Mouse (Mus musculus) inflammation-experienced regulatory T-cells, adult 6 months (primary cell): ENCODE measurements around the gene Fbxw22. TPM values are rescaled to one million over a fixed set of nuclear protein-coding genes. Genes with fewer than 3 reads are reported as not detected.
"Not testable (repeated sequence)": the region's sequence is repeated elsewhere in the genome, so short reads cannot be mapped to it uniquely, and the experiment has no call there.

Source experiments
- ATAC-seq: one replicate; pipeline ENCODE4 v1.8.0; 2017
- polyA plus RNA-seq, 3 experiments: library from polyadenylated mRNA; unstranded; fragments of 100-300 nt; shearing (Covaris generic); gene quantifications; one replicate each; pipeline ENCODE4 v1.2.1; 2017

Gene Fbxw22
- under 1 TPM in 1 of 3 experiments, not detected in 2; 0.19 TPM for polyA plus RNA-seq

GRCm38 (mm10) chr9:109404196-109404595 is at the start of gene Fbxw22:
Gene Fbxw22, minus strand, starts transcription at chr9:109404296.
- ATAC-seq: not testable (repeated sequence)

GRCm38 (mm10) chr9:109449040-109449439 is 44.9 kb upstream of the Fbxw22 start, which contains the start of gene Fbxw16:
Gene Fbxw16, minus strand, starts transcription at chr9:109449140.
- ATAC-seq: no peak

GRCm38 (mm10) chr9:109432956-109433355 is 28.9 kb upstream of the Fbxw22 start:
- ATAC-seq: no peak

DNA sequence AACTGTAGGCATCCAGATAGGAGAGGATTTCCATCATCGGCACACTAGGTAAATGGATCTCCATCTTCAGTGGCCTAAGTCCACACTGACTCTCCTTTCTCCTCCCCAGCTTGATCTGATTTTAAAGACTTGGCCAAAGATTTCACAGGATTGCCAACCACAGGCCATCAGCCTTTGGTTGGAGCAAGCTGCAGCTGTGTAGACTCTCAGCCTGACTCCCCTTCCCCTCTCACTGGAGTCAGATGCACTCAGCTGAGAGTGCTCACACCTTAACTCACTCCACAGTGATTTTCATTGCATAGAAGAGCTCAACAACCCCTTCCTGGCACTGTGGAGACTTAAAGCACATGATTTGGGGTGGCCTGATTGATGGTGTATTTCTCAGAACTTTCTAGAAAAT is 64.5 kb downstream of the Fbxw22 start, which contains the start of gene Fbxw28:
Fbxw28 (minus strand) TSS at position 101 of the 400 bp plus-strand sequence.
- ATAC-seq: not testable (repeated sequence)

Other genes starting within 250 kb of the Fbxw22 start
- gene Fbxw21, start 242.3 kb downstream of the Fbxw22 start, polyA plus RNA-seq: not detected
- not detected for gene Fbxw13, start 208.3 kb downstream of the Fbxw22 start, polyA plus RNA-seq
- not detected for gene Fbxw20, start 169.5 kb downstream of the Fbxw22 start, polyA plus RNA-seq
- not detected for gene Fbxw14, start 116.6 kb downstream of the Fbxw22 start, polyA plus RNA-seq
- gene Fbxw28, start 64.6 kb downstream of the Fbxw22 start, polyA plus RNA-seq: not detected
- not detected for gene Fbxw16, start 44.8 kb upstream of the Fbxw22 start, polyA plus RNA-seq
- gene Fbxw19, start 91.6 kb upstream of the Fbxw22 start, polyA plus RNA-seq: not detected
- gene Fbxw15, start 164.0 kb upstream of the Fbxw22 start, polyA plus RNA-seq: not detected
- not detected for gene Fbxw24, start 221.8 kb upstream of the Fbxw22 start, polyA plus RNA-seq